Mouse (Mus musculus) cerebellum, adult 2 months (tissue): ENCODE measurements at regions not wholly inside any gene's neighbourhood (a gene's known extent, or its start where the extent isn't known, plus 50 kb on each side); places are given as distances from the start of the nearest gene placed in this dataset.

Experiments used
- CTCF ChIP-seq: fragments of 200-500 bp; IDR thresholded peaks from 2 replicates; pipeline ENCODE4 v1.5.1; 2011; ENCODE audit warnings: low read depth, mild to moderate bottlenecking, control low read depth, low read length, moderate library complexity, borderline replicate concordance; ENCODE audit not compliant: insufficient read depth
- POLR2A ChIP-seq: fragments of 200-500 bp; IDR thresholded peaks from 2 replicates; pipeline ENCODE4 v1.6.1; 2011; ENCODE audit warnings: low read length, control low read depth, borderline replicate concordance; ENCODE audit not compliant: insufficient read depth

GRCm38 (mm10) chr9:31682893-31683292, 218.6 kb upstream of the Tmem45b start:
- TF ChIP-seq CTCF, result no peak
- no peak for TF ChIP-seq POLR2A
